Mouse (Mus musculus) lung, adult 2 months (tissue): ENCODE measurements around the gene Hdac5. TPM values are rescaled to one million over a fixed set of nuclear protein-coding genes. Genes with fewer than 3 reads are reported as not detected.
A peak's percentile ranks its signal among the peaks of the same experiment; 100 is the strongest.

Source experiments
- DNase-seq: peaks from one replicate; pipeline ENCODE4 v3.0.0; 2022
- H3K4me1 ChIP-seq: fragments of 200-500 bp; 2 replicates; pipeline ENCODE4 v1.6.1; 2011; ENCODE audit warnings: low read length; ENCODE audit not compliant: control insufficient read depth, insufficient read depth
- H3K4me3 ChIP-seq: fragments of 200-500 bp; replicated peaks from 2 replicates; pipeline ENCODE3; 2011; ENCODE audit warnings: low read depth, mild to moderate bottlenecking, control low read depth, low read length; ENCODE audit errors: extremely low read depth
- CTCF ChIP-seq: fragments of 200-500 bp; IDR thresholded peaks from 2 replicates; pipeline ENCODE4 v1.5.1; 2011; ENCODE audit warnings: mild to moderate bottlenecking, low read length, control low read depth; ENCODE audit not compliant: insufficient read depth
- POLR2A ChIP-seq: fragments of 200-500 bp; IDR thresholded peaks from 2 replicates; pipeline ENCODE4 v1.6.1; 2011; ENCODE audit warnings: low read depth, mild to moderate bottlenecking, control low read depth, low read length, borderline replicate concordance; ENCODE audit errors: extremely low read depth
- WGBS: fragments of 180-500 bp; shearing (Covaris S2); methylation state at CpG from one replicate; pipeline ENCODE4 v1.1.7; 2018; 5-methylcytosine and 5-hydroxymethylcytosine counted together
- polyA plus RNA-seq: library from polyadenylated mRNA; depleted of rRNA; stranded (reverse); fragments of >200 nt; gene quantifications from 2 replicates; pipeline ENCODE4 v1.2.3, GENCODE M21; 2012

Hdac5 gene
- polyA plus RNA-seq, 1 experiment, result 160 TPM

DNA sequence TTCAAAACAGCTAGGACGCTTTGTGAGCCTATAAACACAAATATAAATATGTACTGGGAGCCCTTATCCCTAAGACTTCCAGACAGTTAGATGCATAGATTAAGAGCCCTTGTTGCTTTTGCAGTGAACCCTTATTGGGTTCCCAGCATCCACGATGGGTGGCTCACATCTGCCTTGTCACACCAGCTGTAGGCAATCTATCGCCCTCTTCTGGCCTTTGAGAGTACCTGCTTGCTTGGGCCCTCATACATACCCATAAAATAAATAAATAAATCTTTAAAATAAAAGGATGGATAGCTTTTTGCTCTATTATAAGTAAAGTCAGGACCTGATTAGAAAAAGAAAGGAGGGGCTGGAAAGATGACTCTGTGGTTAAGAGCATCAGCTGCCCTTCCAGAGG is 28.6 kb upstream of the Hdac5 start:
- DNase-seq, result no peak
- WGBS, result 87% methylated on average over 3 of the region's 3 CpGs
- no peak overlapping the region for H3K4me3 ChIP-seq
- 0 out of 2 replicates have a peak, but pooled peaks have one; percentile 29 for TF ChIP-seq CTCF
- TF ChIP-seq POLR2A, result no peak
- H3K4me1 ChIP-seq, result no peaks in the 10 kb centered on the region

DNA sequence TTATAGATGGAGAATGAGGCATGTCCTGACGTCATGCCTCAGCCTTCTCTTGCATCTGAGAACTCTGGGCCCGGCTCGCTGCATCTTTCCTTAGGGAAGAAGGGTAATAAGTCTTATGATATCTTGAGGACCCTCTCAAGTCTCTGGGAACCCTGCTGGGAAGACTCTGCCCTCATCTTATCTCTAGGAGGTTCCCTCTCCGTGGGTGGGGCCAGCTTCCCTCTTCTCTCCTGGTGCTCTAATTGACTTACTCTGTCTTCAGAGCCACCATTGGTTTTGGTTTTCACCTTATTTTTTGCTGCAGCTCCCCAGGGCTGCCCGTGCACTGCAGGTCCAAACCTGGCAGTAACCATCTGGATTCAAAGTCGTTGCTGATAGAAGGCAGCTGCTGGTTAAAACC is 28.1 kb upstream of the Hdac5 start:
- DNase-seq, result no peak
- no peak for TF ChIP-seq CTCF
- TF ChIP-seq POLR2A, result no peak
- 76% methylated on average over 6 of the region's 6 CpGs for WGBS
- Histone ChIP-seq H3K4me3 (no peak overlapping the region), H3K4me1 (no peaks in the 10 kb centered on the region)

DNA sequence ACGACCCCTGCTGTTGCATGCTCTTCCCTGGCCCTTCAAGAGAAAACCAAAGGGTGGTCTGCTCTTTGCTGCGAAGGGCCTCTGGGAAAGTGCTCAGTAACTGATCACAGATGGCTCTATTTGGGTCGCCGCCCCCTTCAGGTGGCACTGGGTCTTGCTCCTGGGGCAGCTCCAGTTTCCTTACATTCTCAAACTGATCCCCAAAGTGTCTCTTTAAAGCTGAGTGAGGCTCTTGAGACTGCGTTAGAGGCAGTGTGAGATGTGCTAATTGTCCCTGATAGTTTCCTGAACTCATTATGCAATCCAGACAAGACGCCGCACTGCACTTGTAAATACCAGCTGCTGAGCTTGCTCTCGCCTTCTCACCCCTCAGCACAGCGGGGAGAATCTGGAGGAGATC is 27.5 kb upstream of the Hdac5 start:
- TF ChIP-seq POLR2A, result no peak
- peak; percentile 19; the same call in 1 of the 2 replicates for TF ChIP-seq CTCF
- H3K4me1 ChIP-seq, result no peaks in the 10 kb centered on the region
- WGBS, result 47% methylated on average over 9 of the region's 9 CpGs
- DNase-seq, result no peak
- H3K4me3 ChIP-seq, result no peak overlapping the region

DNA sequence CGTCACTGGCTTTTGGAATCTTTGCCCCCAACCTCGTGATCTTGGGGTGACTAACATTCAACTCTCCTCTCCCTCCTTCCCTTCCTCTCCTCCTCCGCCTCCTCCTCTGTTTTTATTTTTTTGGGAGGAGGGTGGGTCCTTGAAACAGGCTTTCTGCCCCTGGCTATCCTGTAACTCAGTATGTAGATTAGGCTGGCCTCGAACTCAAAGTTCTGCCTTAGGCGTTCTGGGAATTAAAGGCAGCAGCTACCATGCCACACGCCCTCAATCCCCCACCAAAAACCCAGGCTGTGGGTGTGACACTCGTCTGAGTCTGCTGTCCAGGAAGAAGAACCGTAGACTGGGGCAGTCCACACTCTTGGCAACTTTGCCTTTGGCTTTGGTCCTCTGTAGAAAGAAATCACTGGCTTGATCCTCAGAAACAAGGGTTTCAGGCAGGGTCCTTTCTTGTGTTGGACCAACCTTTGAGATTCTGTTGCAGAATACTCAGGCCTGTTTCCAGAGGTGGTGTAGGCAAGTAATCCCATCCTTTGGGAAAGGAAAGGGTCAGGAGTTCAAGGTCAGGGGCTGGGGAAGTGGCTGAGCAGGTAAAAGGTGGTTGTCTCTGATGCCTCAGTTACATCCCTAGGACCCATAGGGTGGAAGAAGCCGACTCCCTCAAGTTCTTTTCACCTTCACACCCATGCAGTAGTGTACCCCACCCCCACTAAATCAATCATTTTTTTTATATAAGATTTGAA is 19.6 kb upstream of the Hdac5 start:
- WGBS, result 14% methylated on average over 9 of the region's 9 CpGs
- no peak for DNase-seq
- no peak for TF ChIP-seq POLR2A
- no peak for TF ChIP-seq CTCF
- Histone ChIP-seq H3K4me1 (peaks cover 2% of the 10 kb centered on the region; the same call in 1 of the 2 replicates), H3K4me3 (no peak overlapping the region)

DNA sequence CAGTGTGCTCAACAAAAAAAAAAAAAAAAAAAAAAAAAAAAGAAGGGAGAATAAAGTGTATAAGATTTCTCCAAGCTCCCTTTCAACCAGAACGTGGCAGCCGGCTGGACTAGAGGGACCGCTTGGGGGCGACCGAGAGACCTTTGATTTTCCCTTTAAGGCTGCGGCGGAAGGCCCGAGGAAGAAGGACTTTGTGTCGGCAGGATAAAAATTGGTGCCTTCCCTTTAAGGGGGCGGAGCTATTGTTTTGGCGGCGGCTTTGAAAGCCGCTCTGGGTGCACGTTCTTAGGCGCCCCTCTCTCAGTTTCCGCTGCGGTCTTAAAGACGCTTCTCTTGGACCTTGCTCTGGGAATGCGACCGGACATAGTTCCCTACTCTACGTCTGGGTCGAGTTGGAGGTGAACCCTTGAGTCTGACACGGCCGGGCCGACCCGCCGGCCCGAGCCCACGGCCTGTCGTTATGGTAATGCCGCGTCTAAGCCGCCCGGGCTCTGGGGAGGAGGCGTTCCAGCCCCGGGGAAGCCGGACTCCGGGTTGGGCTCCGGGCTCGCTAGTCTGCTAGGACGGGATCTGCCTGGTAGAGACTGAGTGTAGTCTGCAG is 18.8 kb upstream of the Hdac5 start, which contains the start of gene BC030867:
BC030867 (plus strand) TSS at position 253 of the 601 bp plus-strand sequence.
- under 1% methylated on average over 41 of the region's 41 CpGs for WGBS
- peak; percentile 90 for DNase-seq
- Histone ChIP-seq H3K4me1 (peaks cover 2% of the 10 kb centered on the region; the same call in 1 of the 2 replicates), H3K4me3 (peak within 1 kb of the TSS; percentile 57)
- TF ChIP-seq CTCF, result peak; percentile 66
- TF ChIP-seq POLR2A, result no peak

DNA sequence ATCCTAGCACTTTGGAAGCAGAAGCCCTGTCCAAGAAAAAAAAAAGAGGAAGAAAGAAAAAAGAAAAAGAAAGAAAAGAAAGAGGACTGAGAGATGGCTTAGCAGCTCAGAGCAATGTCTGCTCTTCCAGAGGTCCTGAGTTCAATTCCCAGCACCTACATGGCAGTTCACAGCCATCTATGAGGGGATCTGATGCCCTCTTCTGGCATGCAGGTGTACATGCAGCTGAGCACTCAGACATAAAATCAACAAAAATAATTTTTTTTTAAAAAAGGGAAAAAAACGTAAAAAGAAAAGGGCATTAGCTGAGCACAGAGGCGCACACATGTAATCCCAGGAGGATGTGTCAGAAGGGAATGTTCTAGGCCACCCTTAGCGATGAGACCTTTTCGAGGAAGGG is 16.9 kb upstream of the Hdac5 start:
- Histone ChIP-seq H3K4me3 (no peak overlapping the region), H3K4me1 (peaks cover 2% of the 10 kb centered on the region; the same call in 1 of the 2 replicates)
- TF ChIP-seq POLR2A (no peak), CTCF (no peak)
- 90% methylated on average over 4 of the region's 4 CpGs for WGBS
- no peak for DNase-seq

DNA sequence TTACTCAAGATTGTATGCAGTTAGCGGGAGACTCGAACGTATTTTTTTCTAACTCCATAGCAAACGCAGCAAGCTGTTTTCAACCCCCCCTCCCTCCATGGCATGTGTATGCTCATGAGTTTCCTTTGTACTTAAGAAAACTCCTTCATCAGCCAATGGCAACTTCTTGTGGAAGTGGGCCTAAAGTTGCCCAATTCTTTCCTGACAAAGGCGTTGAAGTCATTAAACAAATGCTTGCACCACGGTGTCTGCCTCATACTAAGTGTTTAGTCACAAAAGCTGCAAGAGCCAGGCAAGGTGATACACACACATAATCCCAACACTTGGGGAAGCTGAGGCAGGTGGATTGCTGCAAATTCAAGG is 16.3 kb upstream of the Hdac5 start:
- Histone ChIP-seq H3K4me1 (peaks cover 2% of the 10 kb centered on the region; the same call in 1 of the 2 replicates), H3K4me3 (no peak overlapping the region)
- no peak for DNase-seq
- TF ChIP-seq CTCF (no peak), POLR2A (no peak)
- WGBS, result 57% methylated on average over 6 of the region's 6 CpGs

DNA sequence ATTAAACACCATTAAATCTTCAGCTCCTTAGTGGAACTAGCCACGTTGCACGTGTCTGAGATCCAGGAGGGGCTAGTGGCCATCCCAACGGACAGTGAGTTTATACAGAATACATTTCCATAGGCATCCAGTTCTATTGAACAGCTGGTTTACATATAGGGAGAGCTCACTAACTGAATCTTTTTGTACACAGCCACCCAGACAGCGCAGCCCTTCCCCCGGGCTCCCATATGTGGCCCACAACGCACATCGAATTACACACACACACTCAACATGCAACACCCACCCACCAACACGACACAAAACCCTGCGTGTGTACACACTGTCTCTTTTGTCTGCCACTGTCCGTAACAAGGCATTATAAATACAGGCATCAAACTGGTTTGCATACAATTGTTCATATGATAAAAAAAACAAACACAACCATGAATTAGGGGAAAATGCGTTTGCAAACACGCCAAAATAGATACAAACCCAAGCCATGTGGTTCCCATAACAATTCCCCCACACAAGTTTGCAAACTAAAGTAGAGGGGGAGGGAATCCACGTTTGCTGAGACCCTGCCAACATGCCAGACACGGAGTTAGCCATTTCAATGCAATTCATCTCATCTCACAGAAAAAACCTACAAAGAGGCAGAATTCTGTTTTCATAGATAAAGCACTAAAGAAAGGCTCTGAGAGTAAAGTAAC is 15.8 kb upstream of the Hdac5 start:
- TF ChIP-seq POLR2A (no peak), CTCF (no peak)
- 54% methylated on average over 14 of the region's 14 CpGs for WGBS
- no peak overlapping the region for H3K4me3 ChIP-seq
- DNase-seq, result no peak
- peaks cover 2% of the 10 kb centered on the region; the same call in 1 of the 2 replicates for H3K4me1 ChIP-seq

DNA sequence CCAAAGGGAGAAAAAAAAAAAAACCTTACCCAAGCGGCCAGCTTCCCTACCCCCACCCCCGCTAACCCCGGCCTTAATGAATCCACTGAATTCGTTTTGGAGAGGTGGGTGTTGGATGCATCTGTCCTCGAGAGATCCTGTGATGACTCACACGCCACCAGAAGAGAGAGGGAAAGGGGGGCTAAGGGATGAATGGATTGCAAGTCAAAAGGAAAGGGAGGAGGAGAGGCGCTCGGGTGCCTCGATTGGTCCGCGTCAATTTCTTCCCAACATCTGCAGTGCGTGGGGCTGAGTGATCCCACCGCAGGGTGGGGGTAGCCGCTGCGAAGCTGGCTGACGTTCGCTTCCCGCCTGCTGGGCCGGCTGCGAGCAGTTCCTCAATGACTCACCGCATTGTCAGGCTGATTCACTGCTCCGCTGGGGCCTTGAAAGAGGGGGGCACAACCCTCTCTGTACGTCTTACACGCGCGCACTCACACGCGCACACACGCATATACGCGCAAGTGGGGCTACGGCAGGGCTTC is 15.0 kb upstream of the Hdac5 start:
- H3K4me1 ChIP-seq, result peaks cover 2% of the 10 kb centered on the region; the same call in 1 of the 2 replicates
- DNase-seq, result peak; percentile 34
- H3K4me3 ChIP-seq, result peak overlapping the region; percentile 14
- WGBS, result 1% methylated on average over 32 of the region's 32 CpGs
- TF ChIP-seq POLR2A (no peak), CTCF (no peak)

DNA sequence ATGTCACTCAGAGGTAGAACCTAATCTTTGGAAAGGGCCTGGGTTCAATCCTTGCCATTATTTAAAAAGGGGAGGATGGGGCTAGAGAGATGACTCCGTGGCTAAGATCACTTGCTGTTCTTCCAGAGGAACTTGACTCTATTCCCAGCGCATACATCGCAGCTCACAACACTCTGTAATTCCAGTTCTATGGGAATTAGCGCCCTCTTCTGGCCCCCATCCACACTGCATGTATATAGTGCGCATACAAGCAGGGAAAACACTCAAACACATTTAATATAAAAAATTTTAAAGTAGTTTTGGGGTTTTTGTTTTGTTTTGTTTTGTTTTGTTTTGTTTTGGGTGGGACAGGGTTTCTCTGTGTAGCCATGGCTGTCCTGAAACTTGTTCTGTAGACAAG is 11.9 kb upstream of the Hdac5 start:
- no peak for DNase-seq
- Histone ChIP-seq H3K4me1 (no peaks in the 10 kb centered on the region), H3K4me3 (no peak overlapping the region)
- WGBS, result 58% methylated on average over 5 of the region's 5 CpGs
- no peak for TF ChIP-seq CTCF
- TF ChIP-seq POLR2A, result no peak

DNA sequence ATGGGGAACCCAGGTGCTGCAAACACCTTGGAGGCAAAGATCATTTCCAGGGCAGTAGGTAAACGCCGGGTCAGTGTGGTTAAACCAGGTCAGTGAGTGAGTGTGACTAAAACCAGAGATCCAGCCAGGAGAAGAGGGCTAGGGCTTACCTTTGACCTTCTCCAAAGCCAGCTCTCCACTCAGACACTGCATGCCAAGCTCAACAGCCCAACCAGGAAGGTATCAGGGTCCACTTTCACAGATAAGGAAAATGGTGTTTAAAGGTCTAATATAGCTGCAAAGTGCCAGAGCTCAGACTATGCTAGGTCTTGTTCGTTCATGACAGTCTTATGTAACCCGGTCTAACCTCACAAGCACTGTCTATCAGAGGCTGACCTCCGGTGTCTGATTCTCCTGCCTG is 11.3 kb upstream of the Hdac5 start:
- TF ChIP-seq CTCF (no peak), POLR2A (no peak)
- DNase-seq, result no peak
- WGBS, result 75% methylated on average over 5 of the region's 5 CpGs
- no peak overlapping the region for H3K4me3 ChIP-seq
- H3K4me1 ChIP-seq, result no peaks in the 10 kb centered on the region
